In the genomic region with DNA sequence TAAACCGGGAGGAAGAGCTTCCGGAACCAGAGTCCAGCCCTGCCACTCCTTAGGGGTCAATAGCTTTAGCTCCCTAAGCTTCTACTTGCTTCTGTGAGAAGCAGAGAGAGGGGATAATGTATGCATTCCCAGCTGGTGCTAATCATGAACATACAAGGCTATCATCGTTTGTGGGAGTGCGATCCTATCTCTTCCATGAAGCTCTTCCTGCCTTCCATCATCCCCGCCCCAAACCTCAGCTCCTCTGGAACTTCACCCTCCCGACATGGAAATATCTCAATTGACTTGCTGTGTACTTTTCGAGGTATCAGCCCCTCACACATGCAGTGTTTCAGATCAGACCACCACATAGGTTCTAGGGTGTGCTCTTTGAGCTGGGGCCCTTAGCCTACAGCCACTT, we compare ENCODE assay signal across 23 mouse cellular contexts.
"Had no signal": no experiment of that assay in that cellular context is flagged by ENCODE, and none has a peak within 500 bp of the region (broad histone marks: within the 10 kb centered on the region; RNA-seq: fewer than 3 reads in every experiment).

No protein-coding gene starts in this region.

- ATAC-seq: hindbrain, postnatal 0 days; intestine, embryonic 16.5 days had no signal

- H3K4me1 ChIP-seq: heart, embryonic 13.5 days; heart, embryonic 15.5 days; hindbrain, embryonic 13.5 days; hindbrain, embryonic 15.5 days; kidney, embryonic 15.5 days; limb, embryonic 12.5 days had no signal

- H3K9ac ChIP-seq: heart, embryonic 13.5 days; heart, embryonic 15.5 days; hindbrain, embryonic 13.5 days; hindbrain, embryonic 15.5 days; kidney, embryonic 15.5 days; limb, embryonic 12.5 days; liver, embryonic 14.5 days had no signal

- DNase-seq: gastrocnemius, postnatal 14 days; gastrocnemius, postnatal 36 days; heart, adult 18-20 months; heart, postnatal 36 days; kidney, adult 11 months; kidney, adult 2 months; kidney, adult 9 months; kidney, postnatal 14 days; kidney, postnatal 36 days; layer of hippocampus, adult 9-11 months; layer of hippocampus, postnatal 36 days; left cerebral cortex, postnatal 4 days had no signal

- H3K4me3 ChIP-seq: heart, embryonic 13.5 days; heart, embryonic 15.5 days; hindbrain, embryonic 13.5 days; hindbrain, embryonic 15.5 days; kidney, embryonic 15.5 days; limb, embryonic 12.5 days had no signal

- H3K27ac ChIP-seq: heart, embryonic 13.5 days; heart, embryonic 15.5 days; hindbrain, embryonic 13.5 days; hindbrain, embryonic 15.5 days; hindbrain, postnatal 0 days; kidney, embryonic 15.5 days; kidney, postnatal 0 days; limb, embryonic 12.5 days; liver, embryonic 14.5 days had no signal

- H3K4me2 ChIP-seq: heart, embryonic 11.5 days; heart, embryonic 13.5 days; heart, embryonic 15.5 days; hindbrain, embryonic 13.5 days; hindbrain, embryonic 15.5 days; kidney, embryonic 15.5 days; limb, embryonic 12.5 days had no signal

- H3K36me3 ChIP-seq: heart, embryonic 13.5 days; heart, embryonic 15.5 days; hindbrain, embryonic 13.5 days; hindbrain, embryonic 15.5 days; kidney, embryonic 15.5 days; limb, embryonic 12.5 days had no signal

- H3K27me3 ChIP-seq: hindbrain, embryonic 15.5 days; kidney, embryonic 15.5 days had no signal

- H3K9me3 ChIP-seq: heart, embryonic 13.5 days; heart, embryonic 15.5 days; hindbrain, embryonic 13.5 days; hindbrain, embryonic 15.5 days; kidney, embryonic 15.5 days; limb, embryonic 12.5 days had no signal
